Mouse (Mus musculus) mesoderm, embryonic 11.5 days (tissue): ENCODE measurements around the gene Eml1.

ENCODE experiments used
- DNase-seq: peaks from one replicate; pipeline ENCODE4 v3.0.0-alpha.2; 2012; ENCODE audit warnings: low read depth, low spot score

Gene Eml1

GRCm38 (mm10) chr12:108373611-108374010 lies 2.9 kb downstream of the Eml1 start:
- DNase-seq, result peak; percentile 61

- DNase-seq, result no peak
Measured at GRCm38 (mm10) chr12:108374689-108375088, 3.9 kb downstream of the Eml1 start.

GRCm38 (mm10) chr12:108378379-108379133 lies 7.8 kb downstream of the Eml1 start:
- no peak for DNase-seq

GRCm38 (mm10) chr12:108386476-108387232 lies 15.9 kb downstream of the Eml1 start:
- no peak for DNase-seq

- peak; percentile 52 for DNase-seq
Measured at GRCm38 (mm10) chr12:108389718-108390117, 19.0 kb downstream of the Eml1 start.

- DNase-seq, result no peak
Measured at GRCm38 (mm10) chr12:108392254-108393044, 21.7 kb downstream of the Eml1 start.

- DNase-seq, result no peak
Measured at GRCm38 (mm10) chr12:108393082-108393481, 22.3 kb downstream of the Eml1 start.

GRCm38 (mm10) chr12:108393637-108394036 lies 22.9 kb downstream of the Eml1 start:
- DNase-seq, result no peak

GRCm38 (mm10) chr12:108394534-108395284 lies 24.0 kb downstream of the Eml1 start:
- DNase-seq, result no peak

- no peak for DNase-seq
Measured at GRCm38 (mm10) chr12:108395285-108395660, 24.5 kb downstream of the Eml1 start.

GRCm38 (mm10) chr12:108396081-108396947 lies 25.6 kb downstream of the Eml1 start:
- peak; percentile 93 for DNase-seq

GRCm38 (mm10) chr12:108398681-108399080 lies 27.9 kb downstream of the Eml1 start:
- DNase-seq, result no peak

GRCm38 (mm10) chr12:108399191-108399590 lies 28.4 kb downstream of the Eml1 start:
- no peak for DNase-seq

GRCm38 (mm10) chr12:108400951-108401350 lies 30.2 kb downstream of the Eml1 start:
- no peak for DNase-seq

- DNase-seq, result peak; percentile 77
Measured at GRCm38 (mm10) chr12:108403957-108404356, 33.2 kb downstream of the Eml1 start.

- DNase-seq, result peak; percentile 58
Measured at GRCm38 (mm10) chr12:108409100-108409499, 38.3 kb downstream of the Eml1 start.

GRCm38 (mm10) chr12:108410416-108411208 lies 39.9 kb downstream of the Eml1 start:
- peak; percentile 30 for DNase-seq

- no peak for DNase-seq
Measured at GRCm38 (mm10) chr12:108414932-108415331, 44.2 kb downstream of the Eml1 start.

- no peak for DNase-seq
Measured at GRCm38 (mm10) chr12:108419570-108419969, 48.8 kb downstream of the Eml1 start.

GRCm38 (mm10) chr12:108421477-108421876 lies 50.7 kb downstream of the Eml1 start:
- DNase-seq, result no peak
